Mouse (Mus musculus): ENCODE data around the gene Crot.
"Not testable (repeated sequence)": the region's sequence is repeated elsewhere in the genome, so short reads cannot be mapped to it uniquely, and the experiment has no call there.

The Crot gene

GRCm38 (mm10) chr5:8995966-8996685, 998 bp downstream of the Crot start:
- DNase-seq (ENCODE audit: low read depth, low spot score) = no peak

GRCm38 (mm10) chr5:8991626-8992025, 5.5 kb downstream of the Crot start:
- no peak for DNase-seq (ENCODE audit: low read depth, low spot score)

GRCm38 (mm10) chr5:8990526-8990925, 6.6 kb downstream of the Crot start:
- DNase-seq (ENCODE audit: low read depth, low spot score) = no peak

GRCm38 (mm10) chr5:8987925-8988324, 9.2 kb downstream of the Crot start:
- DNase-seq (ENCODE audit: low read depth, low spot score) = no peak

GRCm38 (mm10) chr5:8985470-8985869, 11.7 kb downstream of the Crot start:
- DNase-seq (ENCODE audit: low read depth, low spot score) = no peak

- no peak for DNase-seq (ENCODE audit: low read depth, low spot score)
Observed at GRCm38 (mm10) chr5:8974721-8975120, 22.4 kb downstream of the Crot start.

GRCm38 (mm10) chr5:8972355-8972754, 24.8 kb downstream of the Crot start:
- no peak for DNase-seq (ENCODE audit: low read depth, low spot score)

- DNase-seq (ENCODE audit: low read depth, low spot score) = no peak
Observed at GRCm38 (mm10) chr5:8970694-8971093, 26.4 kb downstream of the Crot start.

GRCm38 (mm10) chr5:8964487-8964886, 32.6 kb downstream of the Crot start:
- DNase-seq (ENCODE audit: low read depth, low spot score) = no peak

- no peak for DNase-seq (ENCODE audit: low read depth, low spot score)
Observed at GRCm38 (mm10) chr5:8960534-8960933, 36.6 kb downstream of the Crot start.

- no peak for DNase-seq (ENCODE audit: low read depth, low spot score)
Observed at GRCm38 (mm10) chr5:8955544-8955943, 41.6 kb downstream of the Crot start.

GRCm38 (mm10) chr5:8953660-8954059, 43.5 kb downstream of the Crot start:
- DNase-seq (ENCODE audit: low read depth, low spot score) = no peak

GRCm38 (mm10) chr5:8947423-8948110, 49.6 kb downstream of the Crot start:
- no peak for DNase-seq (ENCODE audit: low read depth, low spot score)

- no peak for DNase-seq (ENCODE audit: low read depth, low spot score)
Observed at GRCm38 (mm10) chr5:8943836-8944235, 53.3 kb downstream of the Crot start.

GRCm38 (mm10) chr5:8941266-8941665, 55.9 kb downstream of the Crot start:
- DNase-seq (ENCODE audit: low read depth, low spot score) = not testable (repeated sequence)

- no peak for DNase-seq (ENCODE audit: low read depth, low spot score)
Observed at GRCm38 (mm10) chr5:8937965-8938364, 59.2 kb downstream of the Crot start.

GRCm38 (mm10) chr5:8928440-8928839, 68.7 kb downstream of the Crot start:
- DNase-seq (ENCODE audit: low read depth, low spot score) = no peak

GRCm38 (mm10) chr5:8917069-8917468, 80.1 kb downstream of the Crot start:
- no peak for DNase-seq (ENCODE audit: low read depth, low spot score)

GRCm38 (mm10) chr5:8916400-8916799, 80.7 kb downstream of the Crot start:
- no peak for DNase-seq (ENCODE audit: low read depth, low spot score)
